Mouse (Mus musculus): Measurements from ENCODE around the gene Arhgap5. TPM values are rescaled to one million over a fixed set of nuclear protein-coding genes. Genes with fewer than 3 reads are reported as not detected.
"Not testable (repeated sequence)": the region's sequence is repeated elsewhere in the genome, so short reads cannot be mapped to it uniquely, and the experiment has no call there.

Gene Arhgap5
- polyA plus RNA-seq, 1 experiment from 2014 or later, result 53.3 TPM

DNA sequence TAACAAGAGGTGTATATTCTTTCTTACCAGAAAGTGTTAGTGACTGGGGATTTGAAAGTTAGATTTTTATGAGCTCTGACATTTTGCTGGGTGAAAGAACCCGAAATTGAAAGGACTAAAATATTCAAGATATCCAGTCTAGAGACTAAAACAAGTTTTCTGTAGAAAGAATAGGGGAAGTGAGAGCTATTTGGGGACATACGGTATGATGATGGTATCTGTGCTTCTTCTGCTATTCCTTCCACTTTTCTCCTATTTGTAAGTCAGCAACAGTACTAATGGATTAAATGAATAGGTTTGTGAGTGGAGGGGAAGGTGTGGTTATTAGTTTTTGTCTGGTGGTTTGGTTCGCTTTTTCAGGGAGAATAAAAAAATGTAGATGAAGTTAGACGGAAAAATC lies 37.5 kb downstream of the Arhgap5 start:
- no peaks in the 10 kb centered on the region for H3K27me3 ChIP-seq (ENCODE audit: insufficient read depth, low read length)
- no peak overlapping the region for H3K27ac ChIP-seq (ENCODE audit: low read depth)
- DNase-seq, result no peak
- ATAC-seq (ENCODE audit: insufficient read depth), result no peak
- no peak overlapping the region for H3K4me3 ChIP-seq (ENCODE audit: low read depth, low read length)
- H3K9ac ChIP-seq, result no peak overlapping the region
- H3K36me3 ChIP-seq (ENCODE audit: insufficient read depth), result 0 out of 2 replicates have a peak, but pooled peaks cover 8% of the 10 kb centered on the region
- H3K4me2 ChIP-seq, result no peak overlapping the region
- no peaks in the 10 kb centered on the region for H3K4me1 ChIP-seq (ENCODE audit: insufficient read depth)
- 79% methylated on average over 4 of the region's 4 CpGs for WGBS
- no peaks in the 10 kb centered on the region for H3K9me3 ChIP-seq (ENCODE audit: low read depth, low read length)
- no peak for TF ChIP-seq CTCF (IDR thresholded peaks at IDR 0.05; ENCODE audit: low read depth)

DNA sequence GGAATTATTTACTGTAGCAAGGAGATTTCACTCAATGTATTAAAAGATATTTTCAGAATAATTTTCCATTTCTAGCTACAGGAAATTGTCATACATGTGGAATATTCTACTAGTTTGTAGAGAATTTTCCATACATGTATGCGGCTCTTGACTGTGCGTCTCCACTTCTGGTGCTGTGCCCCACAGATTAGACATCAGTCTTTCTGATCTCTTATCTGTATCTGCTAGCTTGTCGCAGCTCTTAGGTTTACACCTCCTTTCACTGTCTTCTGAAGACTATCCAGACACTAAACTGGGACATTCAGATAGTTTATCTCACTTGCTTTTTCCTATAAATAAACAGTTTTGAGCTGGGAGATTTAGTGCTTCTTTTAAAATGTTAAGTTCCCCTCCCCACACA lies 40.8 kb downstream of the Arhgap5 start:
- Histone ChIP-seq H3K27me3 (ENCODE audit: insufficient read depth, low read length) (no peaks in the 10 kb centered on the region), H3K4me2 (no peak overlapping the region), H3K27ac (ENCODE audit: low read depth) (no peak overlapping the region), H3K36me3 (ENCODE audit: insufficient read depth) (peaks cover 13% of the 10 kb centered on the region; the same call in 1 of the 2 replicates), H3K4me1 (ENCODE audit: insufficient read depth) (no peaks in the 10 kb centered on the region), H3K9me3 (ENCODE audit: low read depth, low read length) (no peaks in the 10 kb centered on the region), H3K9ac (no peak overlapping the region), H3K4me3 (ENCODE audit: low read depth, low read length) (no peak overlapping the region)
- no peak for DNase-seq
- WGBS, result 54% methylated on average over 3 of the region's 3 CpGs
- no peak for ATAC-seq (ENCODE audit: insufficient read depth)
- no peak for TF ChIP-seq CTCF (IDR thresholded peaks at IDR 0.05; ENCODE audit: low read depth)

DNA sequence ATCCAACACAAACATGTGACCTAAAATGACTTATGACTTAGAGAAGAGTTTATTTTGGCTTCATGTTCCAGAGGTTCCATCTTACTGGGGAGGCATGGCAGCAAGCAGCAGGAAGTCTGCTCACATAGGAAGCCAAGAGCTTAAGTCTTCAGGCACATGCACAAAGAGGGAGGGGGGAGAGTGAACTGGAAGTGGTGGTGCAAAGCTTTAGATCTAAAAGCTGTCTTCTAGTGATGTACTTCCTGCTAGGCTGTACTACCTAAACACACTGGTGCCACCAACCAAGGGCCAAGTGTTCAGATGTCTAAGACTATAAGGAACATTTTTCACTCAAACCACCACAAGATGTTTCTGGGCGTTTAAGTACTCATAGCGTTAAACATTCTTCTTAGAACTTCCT lies 48.3 kb downstream of the Arhgap5 start:
- no peaks in the 10 kb centered on the region for H3K4me1 ChIP-seq (ENCODE audit: insufficient read depth)
- H3K4me3 ChIP-seq (ENCODE audit: low read depth, low read length), result no peak overlapping the region
- 95% methylated on average over 2 of the region's 2 CpGs for WGBS
- ATAC-seq (ENCODE audit: insufficient read depth) (no peak), DNase-seq (no peak)
- TF ChIP-seq CTCF (IDR thresholded peaks at IDR 0.05; ENCODE audit: low read depth), result no peak
- H3K27ac ChIP-seq (ENCODE audit: low read depth), result no peak overlapping the region
- H3K4me2 ChIP-seq, result no peak overlapping the region
- no peaks in the 10 kb centered on the region for H3K27me3 ChIP-seq (ENCODE audit: insufficient read depth, low read length)
- H3K9ac ChIP-seq, result no peak overlapping the region
- peaks cover 14% of the 10 kb centered on the region; the same call in 1 of the 2 replicates for H3K36me3 ChIP-seq (ENCODE audit: insufficient read depth)
- no peaks in the 10 kb centered on the region for H3K9me3 ChIP-seq (ENCODE audit: low read depth, low read length)

DNA sequence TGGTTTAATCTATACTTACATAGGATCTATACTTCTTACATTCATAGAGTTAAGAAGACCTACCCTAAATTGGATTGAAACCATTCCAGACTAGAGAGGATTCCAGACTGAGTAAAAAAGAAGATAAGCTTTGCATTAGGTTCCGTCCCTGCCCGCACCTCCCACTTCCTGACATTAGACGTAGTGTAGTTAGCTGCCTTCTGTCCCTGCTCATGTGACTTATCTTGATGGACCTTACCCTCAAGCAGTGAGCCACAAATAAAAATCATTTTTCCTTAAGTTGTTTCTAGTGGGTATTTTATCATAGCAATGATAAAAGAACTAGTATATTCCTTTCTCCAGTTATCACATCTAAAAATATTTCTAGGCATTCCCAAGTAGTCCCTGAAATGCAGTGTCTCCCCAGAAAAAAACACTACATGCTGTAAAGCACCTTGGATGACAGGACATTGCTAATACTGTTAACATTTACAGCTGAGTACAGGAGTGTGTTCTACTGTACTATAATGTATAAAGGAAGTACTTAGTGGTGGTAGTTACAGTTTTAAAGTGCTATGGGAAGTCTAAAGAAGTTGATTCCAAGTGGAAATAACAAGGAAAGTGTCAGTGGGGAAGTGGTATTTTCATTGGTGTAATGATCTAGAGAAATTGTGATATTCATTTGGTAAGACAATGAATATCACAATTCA lies 51.6 kb downstream of the Arhgap5 start:
- Histone ChIP-seq H3K27ac (ENCODE audit: low read depth) (no peak overlapping the region), H3K9ac (no peak overlapping the region), H3K4me1 (ENCODE audit: insufficient read depth) (no peaks in the 10 kb centered on the region), H3K9me3 (ENCODE audit: low read depth, low read length) (no peaks in the 10 kb centered on the region), H3K36me3 (ENCODE audit: insufficient read depth) (peaks cover 14% of the 10 kb centered on the region), H3K4me3 (ENCODE audit: low read depth, low read length) (no peak overlapping the region), H3K4me2 (no peak overlapping the region), H3K27me3 (ENCODE audit: insufficient read depth, low read length) (no peaks in the 10 kb centered on the region)
- DNase-seq (no peak), ATAC-seq (ENCODE audit: insufficient read depth) (no peak)
- TF ChIP-seq CTCF (IDR thresholded peaks at IDR 0.05; ENCODE audit: low read depth), result no peak
- WGBS, result 55% methylated on average over 3 of the region's 3 CpGs

DNA sequence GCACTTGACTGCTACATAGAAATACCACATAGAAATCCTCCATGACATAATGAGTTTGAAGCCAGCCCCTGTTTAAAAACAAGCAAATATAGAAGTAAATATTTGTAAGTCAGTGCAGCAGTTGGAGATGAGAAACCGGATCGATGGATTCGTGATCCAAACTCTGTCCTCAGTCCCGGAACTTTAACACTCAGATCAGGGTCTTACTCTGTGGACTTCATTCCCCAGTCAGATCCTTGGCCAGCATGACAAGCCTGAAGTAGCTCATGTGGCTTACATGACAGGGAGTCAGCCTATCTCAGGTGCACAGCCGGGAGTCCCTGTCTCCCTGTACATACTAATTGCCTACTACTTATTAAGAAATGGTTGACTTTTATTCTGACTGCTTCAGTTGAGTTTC lies 61.9 kb downstream of the Arhgap5 start:
- WGBS, result 92% methylated on average over 5 of the region's 5 CpGs
- H3K4me3 ChIP-seq (ENCODE audit: low read depth, low read length), result no peak overlapping the region
- H3K27ac ChIP-seq (ENCODE audit: low read depth), result no peak overlapping the region
- DNase-seq, result no peak
- H3K27me3 ChIP-seq (ENCODE audit: insufficient read depth, low read length), result no peaks in the 10 kb centered on the region
- H3K36me3 ChIP-seq (ENCODE audit: insufficient read depth), result peaks cover 31% of the 10 kb centered on the region
- ATAC-seq (ENCODE audit: insufficient read depth), result no peak
- no peaks in the 10 kb centered on the region for H3K9me3 ChIP-seq (ENCODE audit: low read depth, low read length)
- no peak overlapping the region for H3K4me2 ChIP-seq
- TF ChIP-seq CTCF (IDR thresholded peaks at IDR 0.05; ENCODE audit: low read depth), result no peak
- H3K9ac ChIP-seq, result no peak overlapping the region
- no peaks in the 10 kb centered on the region for H3K4me1 ChIP-seq (ENCODE audit: insufficient read depth)

DNA sequence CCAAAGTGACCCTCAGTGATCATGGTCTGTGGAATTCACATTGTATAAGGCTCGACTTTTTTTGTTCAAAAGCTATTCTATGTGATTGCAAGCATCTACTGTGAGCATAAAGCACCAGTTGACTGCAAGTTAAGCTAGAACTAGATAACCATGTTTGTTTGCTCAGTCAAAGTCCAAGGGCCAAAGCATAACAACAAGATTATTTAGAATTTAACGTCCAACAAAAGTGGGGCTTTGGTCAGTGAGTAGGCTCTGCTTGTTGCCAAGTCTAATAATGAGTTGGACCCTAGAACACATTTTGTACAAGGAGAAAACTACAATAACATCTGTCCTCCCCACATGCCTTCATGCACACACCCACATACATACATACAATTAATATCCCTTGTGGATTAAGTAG lies 69.6 kb downstream of the Arhgap5 start:
- ATAC-seq (ENCODE audit: insufficient read depth) (no peak), DNase-seq (no peak)
- WGBS, result 77% methylated on average over 2 of the region's 2 CpGs
- TF ChIP-seq CTCF (IDR thresholded peaks at IDR 0.05; ENCODE audit: low read depth), result no peak
- Histone ChIP-seq H3K4me2 (no peak overlapping the region), H3K4me3 (ENCODE audit: low read depth, low read length) (no peak overlapping the region), H3K9ac (no peak overlapping the region), H3K27ac (ENCODE audit: low read depth) (no peak overlapping the region), H3K9me3 (ENCODE audit: low read depth, low read length) (no peaks in the 10 kb centered on the region), H3K4me1 (ENCODE audit: insufficient read depth) (no peaks in the 10 kb centered on the region), H3K27me3 (ENCODE audit: insufficient read depth, low read length) (no peaks in the 10 kb centered on the region), H3K36me3 (ENCODE audit: insufficient read depth) (peaks cover 10% of the 10 kb centered on the region; the same call in 1 of the 2 replicates)

DNA sequence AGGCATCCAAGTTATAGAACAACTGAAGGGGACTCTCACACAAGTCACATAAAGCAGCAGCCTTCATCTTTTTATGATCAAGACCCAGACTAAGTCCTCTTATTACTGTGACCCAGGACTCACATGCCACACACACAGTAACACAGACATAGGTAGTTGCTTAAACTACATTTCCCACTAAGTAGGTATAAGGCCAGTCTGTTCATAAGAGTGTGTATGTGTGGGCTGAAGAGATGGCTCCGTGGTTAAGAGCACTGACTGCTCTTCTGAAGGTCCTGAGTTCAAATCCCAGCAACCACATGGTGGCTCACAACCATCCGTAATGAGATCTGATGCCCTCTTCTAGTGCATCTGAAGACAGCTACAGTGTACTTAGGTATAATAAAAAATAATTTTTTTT lies 82.7 kb downstream of the Arhgap5 start:
- H3K4me1 ChIP-seq (ENCODE audit: insufficient read depth); H3K27me3 ChIP-seq (ENCODE audit: insufficient read depth, low read length); DNase-seq; H3K9me3 ChIP-seq (ENCODE audit: low read depth, low read length); ATAC-seq (ENCODE audit: insufficient read depth); H3K9ac ChIP-seq; H3K36me3 ChIP-seq (ENCODE audit: insufficient read depth); H3K27ac ChIP-seq (ENCODE audit: low read depth); H3K4me2 ChIP-seq; H3K4me3 ChIP-seq (ENCODE audit: low read depth, low read length): not testable (repeated sequence)
- WGBS, result 71% methylated on average over 2 of the region's 2 CpGs
